In genomic region chr10:97801448-97802265, GRCm38 (mm10) we compare ENCODE assay signal across 13 mouse cellular contexts.
DNase-seq lines count a peak whose midpoint lies in the region; ATAC-seq lines count a peak whose summit lies in the region.
"Had no signal": no experiment of that assay in that cellular context is flagged by ENCODE, and none has a peak within 500 bp of the region (broad histone marks: within the 10 kb centered on the region; RNA-seq: fewer than 3 reads in every experiment).

No protein-coding gene starts in this region.

- no peak overlapping the region for H3K4me2 ChIP-seq in limb, embryonic 13.5 days (replicated peaks)
- H3K4me2 ChIP-seq in hindbrain, embryonic 12.5 days (replicated peaks), result no peak overlapping the region
- H3K4me2 ChIP-seq in midbrain, embryonic 14.5 days (ENCODE audit: low read length), result no peak overlapping the region
- H3K4me2 ChIP-seq: heart, embryonic 13.5 days had no signal

- H3K9me3 ChIP-seq in limb, embryonic 13.5 days, result no peaks in the 10 kb centered on the region
- H3K9me3 ChIP-seq in limb, embryonic 10.5 days (replicated peaks), result no peaks in the 10 kb centered on the region
- H3K9me3 ChIP-seq in hindbrain, embryonic 12.5 days (replicated peaks), result no peaks in the 10 kb centered on the region
- no peaks in the 10 kb centered on the region for H3K9me3 ChIP-seq in midbrain, embryonic 14.5 days (ENCODE audit: control insufficient read depth, low read length)
- H3K9me3 ChIP-seq: heart, embryonic 13.5 days had no signal

- H3K4me3 ChIP-seq in limb, embryonic 13.5 days, result no peak overlapping the region
- H3K4me3 ChIP-seq in limb, embryonic 10.5 days, result no peak overlapping the region
- no peak overlapping the region for H3K4me3 ChIP-seq in hindbrain, embryonic 12.5 days
- H3K4me3 ChIP-seq in midbrain, embryonic 14.5 days (replicated peaks; ENCODE audit: low read depth, low read length), result no peak overlapping the region
- H3K4me3 ChIP-seq: heart, embryonic 13.5 days had no signal

- 49% methylated on average over 9 of the region's 9 CpGs for WGBS in limb, embryonic 13.5 days
- 70% methylated on average over 9 of the region's 9 CpGs for WGBS in limb, embryonic 10.5 days
- 40% methylated on average over 9 of the region's 9 CpGs for WGBS in hindbrain, embryonic 12.5 days
- WGBS in midbrain, embryonic 14.5 days, result 22% methylated on average over 9 of the region's 9 CpGs

- no peaks in the 10 kb centered on the region for H3K27me3 ChIP-seq in limb, embryonic 13.5 days
- H3K27me3 ChIP-seq in limb, embryonic 10.5 days (ENCODE audit: low read depth, poor library complexity, severe bottlenecking), result no peaks in the 10 kb centered on the region
- no peaks in the 10 kb centered on the region for H3K27me3 ChIP-seq in hindbrain, embryonic 12.5 days
- H3K27me3 ChIP-seq in midbrain, embryonic 14.5 days (ENCODE audit: control insufficient read depth, insufficient read depth, low read length), result no peaks in the 10 kb centered on the region
- H3K27me3 ChIP-seq: heart, embryonic 13.5 days had no signal

- no peaks in the 10 kb centered on the region for H3K4me1 ChIP-seq in limb, embryonic 13.5 days
- H3K4me1 ChIP-seq in limb, embryonic 10.5 days, result no peaks in the 10 kb centered on the region
- H3K4me1 ChIP-seq in hindbrain, embryonic 12.5 days, result 0 out of 2 replicates have a peak, but pooled peaks cover 9% of the 10 kb centered on the region
- 0 out of 2 replicates have a peak, but pooled peaks cover 5% of the 10 kb centered on the region for H3K4me1 ChIP-seq in midbrain, embryonic 14.5 days (ENCODE audit: control insufficient read depth, insufficient read depth, low read length)

- no peak overlapping the region for H3K9ac ChIP-seq in limb, embryonic 13.5 days
- H3K9ac ChIP-seq in hindbrain, embryonic 12.5 days, result no peak overlapping the region
- H3K9ac ChIP-seq in midbrain, embryonic 14.5 days (replicated peaks; ENCODE audit: low read length), result no peak overlapping the region
- H3K9ac ChIP-seq: heart, embryonic 13.5 days had no signal

- ATAC-seq in limb, embryonic 13.5 days (ENCODE audit: low FRiP score, low read depth), result peak; percentile 76; the same call in 1 of the 2 replicates
- peak; percentile 69 for ATAC-seq in hindbrain, embryonic 12.5 days (ENCODE audit: low FRiP score)
- no peak for ATAC-seq in midbrain, embryonic 14.5 days (ENCODE audit: low FRiP score, low TSS enrichment)
- ATAC-seq in granulocyte monocyte progenitor cell, adult 5-6 weeks (replicated peaks; ENCODE audit: poor library complexity, severe bottlenecking), result no peak

- H3K27ac ChIP-seq in limb, embryonic 13.5 days, result no peak overlapping the region
- no peak overlapping the region for H3K27ac ChIP-seq in limb, embryonic 10.5 days
- no peak overlapping the region for H3K27ac ChIP-seq in hindbrain, embryonic 12.5 days
- H3K27ac ChIP-seq in midbrain, embryonic 14.5 days (replicated peaks; ENCODE audit: low read depth, low read length), result no peak overlapping the region
- H3K27ac ChIP-seq: heart, embryonic 13.5 days had no signal

- H3K36me3 ChIP-seq in limb, embryonic 13.5 days, result no peaks in the 10 kb centered on the region
- H3K36me3 ChIP-seq in limb, embryonic 10.5 days, result no peaks in the 10 kb centered on the region
- H3K36me3 ChIP-seq in hindbrain, embryonic 12.5 days, result no peaks in the 10 kb centered on the region
- no peaks in the 10 kb centered on the region for H3K36me3 ChIP-seq in midbrain, embryonic 14.5 days (ENCODE audit: control insufficient read depth, insufficient read depth, low read length)
- H3K36me3 ChIP-seq: heart, embryonic 13.5 days had no signal

- peak; percentile 18 for DNase-seq in embryo, embryonic 10.5 days (ENCODE audit: low spot score)
- DNase-seq in embryo, embryonic 9.5 days (ENCODE audit: extremely low spot score), result no peak
- no peak for DNase-seq in limb, embryonic 10.5 days (ENCODE audit: low spot score)
- peak; percentile 59 for DNase-seq in midbrain, embryonic 14.5 days
- DNase-seq in testis, postnatal 14 days (ENCODE audit: low spot score), result no peak
- DNase-seq: adrenal gland, postnatal 36 days; cerebellum, postnatal 36 days; kidney, postnatal 25 days; lung, postnatal 14 days had no signal

Comparison
In these comparisons a context has a peak if more than half of its experiments do, and no peak if none do; other contexts are left out.
1. DNase-seq: peak in embryo, embryonic 10.5 days (single experiment) and midbrain, embryonic 14.5 days (single experiment); none in embryo, embryonic 9.5 days (single experiment), limb, embryonic 10.5 days (single experiment) and testis, postnatal 14 days (single experiment).
2. ATAC-seq: peak in limb, embryonic 13.5 days (single experiment) and hindbrain, embryonic 12.5 days (single experiment); none in midbrain, embryonic 14.5 days (single experiment) and granulocyte monocyte progenitor cell, adult 5-6 weeks (single experiment).